Mouse (Mus musculus) frontal cortex, postnatal 25 days (tissue): ENCODE results near the gene Snx13.

Experiments
- DNase-seq, 2 experiments: peaks; one replicate each; pipeline ENCODE4 v3.0.0; 2022; ENCODE audit warnings: low spot score in 2 of 2

Gene Snx13

DNA sequence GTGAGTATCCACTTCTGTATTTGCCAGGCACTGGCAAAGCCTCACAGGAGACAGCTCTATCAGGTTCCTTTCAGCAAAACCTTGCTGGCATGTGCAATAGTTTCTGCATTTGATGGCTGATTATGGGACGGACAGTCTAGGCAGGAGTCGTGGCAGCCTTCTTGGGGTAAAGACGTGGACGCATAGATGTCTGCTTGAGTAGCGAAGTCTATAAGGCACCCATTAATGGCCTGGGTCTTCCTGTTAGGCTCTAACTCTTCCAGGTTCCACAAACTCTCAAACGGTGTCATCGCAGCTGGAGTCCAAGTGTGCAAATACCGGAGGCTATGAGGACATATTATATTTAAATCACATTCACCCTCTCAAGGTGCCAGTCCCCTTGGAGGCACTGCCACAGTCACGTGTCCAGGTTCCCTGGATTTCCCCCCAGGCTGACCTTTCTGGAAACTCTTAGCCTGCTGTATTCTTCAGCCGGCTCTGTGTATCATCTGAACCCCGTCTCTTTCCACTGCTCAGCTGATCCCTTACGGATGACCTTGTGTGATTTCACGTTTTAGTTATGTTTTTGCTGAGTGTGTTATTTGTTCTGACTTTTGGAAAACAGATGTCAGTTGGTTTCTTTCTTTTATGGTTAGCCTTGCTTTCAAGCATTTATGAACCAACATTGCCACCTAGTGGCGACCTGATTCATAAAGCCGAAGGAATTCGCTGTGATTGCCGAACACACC is 144.9 kb downstream of the Snx13 start:
- peak; percentile 60 to 70 for DNase-seq

DNA sequence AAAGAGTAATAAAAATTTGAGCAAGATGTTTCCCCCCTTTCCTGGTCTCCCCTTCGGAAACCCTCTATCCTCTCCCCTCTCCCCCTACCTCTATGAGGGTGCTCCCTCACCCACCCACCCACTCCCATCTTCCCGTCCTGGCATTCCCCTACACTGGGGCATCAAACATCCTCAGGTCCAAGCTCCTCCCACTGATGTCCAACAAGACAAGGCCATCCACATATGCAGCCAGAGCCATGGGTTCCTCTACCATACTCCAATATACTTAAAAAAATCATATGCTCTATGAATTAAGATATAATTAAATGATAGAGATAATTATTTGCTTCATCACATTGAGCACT is 145.4 kb downstream of the Snx13 start:
- DNase-seq: no peak
